Mouse (Mus musculus): Measurements from ENCODE around the gene Atp23. TPM values are rescaled to one million over a fixed set of nuclear protein-coding genes. Genes with fewer than 3 reads are reported as not detected.
"Not testable (repeated sequence)": the region's sequence is repeated elsewhere in the genome, so short reads cannot be mapped to it uniquely, and the experiment has no call there.

Atp23 gene
- polyA plus RNA-seq, 2 experiments, result 4.1 to 7.9 TPM

DNA sequence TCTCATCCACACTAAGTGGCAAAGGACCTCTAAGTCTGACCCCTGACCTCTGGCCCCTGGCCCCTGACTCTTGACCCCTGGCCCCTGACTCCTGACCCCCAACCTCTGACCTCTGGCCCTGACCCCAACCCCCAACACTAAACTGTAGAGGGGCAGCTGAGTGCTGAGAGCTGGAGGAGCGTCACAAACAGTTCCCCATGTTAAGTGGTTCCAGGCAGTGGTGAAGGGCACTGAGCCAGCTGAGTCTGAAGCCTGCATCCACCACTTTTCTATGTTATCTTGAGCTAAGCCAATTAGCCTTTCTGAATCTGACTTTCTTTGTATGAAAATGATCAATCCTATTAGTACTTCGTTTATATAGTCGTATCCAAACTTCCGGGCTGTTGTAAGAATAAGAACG lies 69.8 kb downstream of the Atp23 start:
- Histone ChIP-seq H3K9ac (replicated peaks) (no peak overlapping the region), H3K27ac (no peak overlapping the region), H3K9me3 (ENCODE audit: control insufficient read depth, low read length) (no peaks in the 10 kb centered on the region), H3K36me3 (replicated peaks; ENCODE audit: control insufficient read depth, insufficient read depth, low read depth) (no peaks in the 10 kb centered on the region), H3K4me2 (ENCODE audit: low read depth) (no peak overlapping the region), H3K4me3 (ENCODE audit: insufficient read depth in 1 of 2, low read depth in 2 of 2, low read length in 2 of 2) (no peak overlapping the region), H3K27me3 (ENCODE audit: control insufficient read depth, insufficient read depth, low read length) (no peaks in the 10 kb centered on the region), H3K4me1 (replicated peaks; ENCODE audit: control insufficient read depth in 2 of 2, insufficient read depth in 2 of 2, low read length in 1 of 2) (no peaks in the 10 kb centered on the region)
- 68% methylated on average over 5 of the region's 5 CpGs for WGBS (ENCODE audit: insufficient replicate concordance)
- TF ChIP-seq CTCF (IDR thresholded peaks at IDR 0.05; ENCODE audit: low read depth), result no peak
- TF ChIP-seq EP300 (IDR thresholded peaks at IDR 0.05; ENCODE audit: low read depth), result no peak
- no peak for DNase-seq (ENCODE audit: low read depth in 3 of 3, low spot score in 3 of 3)
- ATAC-seq (ENCODE audit: insufficient read depth), result no peak

DNA sequence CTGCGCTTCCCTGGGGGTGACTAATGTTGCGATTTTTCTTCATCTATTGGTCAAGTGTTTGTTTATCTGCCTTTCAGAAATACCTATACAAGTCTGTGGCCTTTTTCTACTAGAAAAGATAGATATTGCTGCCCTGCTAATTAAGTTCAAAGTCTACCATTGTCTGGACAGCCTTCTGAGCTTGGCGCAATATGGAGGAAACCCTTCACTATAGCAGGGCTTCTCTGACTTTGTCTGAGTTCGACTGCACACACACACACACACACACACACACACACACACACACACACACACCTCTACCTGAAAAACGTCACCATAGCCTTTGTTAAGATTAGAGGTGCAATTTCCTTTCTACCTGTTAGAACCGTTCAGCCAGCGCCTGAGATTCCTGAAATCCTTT lies 72.5 kb downstream of the Atp23 start:
- no peak for DNase-seq (ENCODE audit: low read depth in 3 of 3, low spot score in 3 of 3)
- H3K36me3 ChIP-seq (replicated peaks; ENCODE audit: control insufficient read depth, insufficient read depth, low read depth), result no peaks in the 10 kb centered on the region
- no peaks in the 10 kb centered on the region for H3K9me3 ChIP-seq (ENCODE audit: control insufficient read depth, low read length)
- H3K4me3 ChIP-seq (ENCODE audit: insufficient read depth in 1 of 2, low read depth in 2 of 2, low read length in 2 of 2), result no peak overlapping the region
- 70% methylated on average over 7 of the region's 7 CpGs for WGBS (ENCODE audit: insufficient replicate concordance)
- no peaks in the 10 kb centered on the region for H3K27me3 ChIP-seq (ENCODE audit: control insufficient read depth, insufficient read depth, low read length)
- no peak overlapping the region for H3K27ac ChIP-seq
- TF ChIP-seq CTCF (IDR thresholded peaks at IDR 0.05; ENCODE audit: low read depth) (no peak), EP300 (IDR thresholded peaks at IDR 0.05; ENCODE audit: low read depth) (no peak)
- no peaks in the 10 kb centered on the region for H3K4me1 ChIP-seq (replicated peaks; ENCODE audit: control insufficient read depth in 2 of 2, insufficient read depth in 2 of 2, low read length in 1 of 2)
- ATAC-seq (ENCODE audit: insufficient read depth), result no peak
- no peak overlapping the region for H3K4me2 ChIP-seq (ENCODE audit: low read depth)
- H3K9ac ChIP-seq (replicated peaks), result no peak overlapping the region

DNA sequence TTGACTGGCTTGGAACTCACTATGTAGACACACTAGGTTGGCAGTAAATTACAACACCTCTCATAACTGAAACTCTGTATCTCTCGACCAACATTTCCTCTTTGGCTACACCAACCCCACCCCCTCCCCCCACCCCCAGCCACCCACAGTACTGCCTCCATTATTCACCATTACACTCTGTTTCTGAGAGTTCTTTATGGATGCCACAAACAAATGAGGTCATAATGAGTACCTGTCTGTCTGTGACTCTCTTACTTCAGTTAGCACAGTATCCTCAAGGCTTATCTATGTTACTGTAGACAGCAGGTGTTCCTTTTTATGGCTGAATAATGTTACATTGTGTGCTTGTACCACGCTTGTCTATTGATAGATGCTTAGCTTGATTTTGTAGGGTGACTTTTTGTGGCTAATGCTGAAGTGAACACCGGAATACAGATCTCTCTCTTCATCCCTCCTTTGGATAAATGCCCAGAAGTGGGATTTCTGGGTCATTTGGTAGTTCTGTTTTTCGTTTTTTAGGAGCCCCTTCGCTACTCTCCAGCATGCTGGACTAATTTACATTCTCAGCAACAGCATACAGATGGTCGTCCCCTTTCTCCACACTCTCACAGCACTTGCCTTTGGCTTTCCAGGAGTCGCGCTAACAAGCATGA lies 73.1 kb downstream of the Atp23 start:
- no peak overlapping the region for H3K27ac ChIP-seq
- ATAC-seq (ENCODE audit: insufficient read depth) (no peak), DNase-seq (ENCODE audit: low read depth in 3 of 3, low spot score in 3 of 3) (no peak)
- H3K4me2 ChIP-seq (ENCODE audit: low read depth), result no peak overlapping the region
- no peaks in the 10 kb centered on the region for H3K36me3 ChIP-seq (replicated peaks; ENCODE audit: control insufficient read depth, insufficient read depth, low read depth)
- H3K4me1 ChIP-seq (replicated peaks; ENCODE audit: control insufficient read depth in 2 of 2, insufficient read depth in 2 of 2, low read length in 1 of 2), result no peaks in the 10 kb centered on the region
- TF ChIP-seq CTCF (IDR thresholded peaks at IDR 0.05; ENCODE audit: low read depth) (no peak), EP300 (IDR thresholded peaks at IDR 0.05; ENCODE audit: low read depth) (no peak)
- no peaks in the 10 kb centered on the region for H3K27me3 ChIP-seq (ENCODE audit: control insufficient read depth, insufficient read depth, low read length)
- no peak overlapping the region for H3K9ac ChIP-seq (replicated peaks)
- no peaks in the 10 kb centered on the region for H3K9me3 ChIP-seq (ENCODE audit: control insufficient read depth, low read length)
- WGBS (ENCODE audit: insufficient replicate concordance), result 49% methylated on average over 8 of the region's 8 CpGs
- no peak overlapping the region for H3K4me3 ChIP-seq (ENCODE audit: insufficient read depth in 1 of 2, low read depth in 2 of 2, low read length in 2 of 2)

DNA sequence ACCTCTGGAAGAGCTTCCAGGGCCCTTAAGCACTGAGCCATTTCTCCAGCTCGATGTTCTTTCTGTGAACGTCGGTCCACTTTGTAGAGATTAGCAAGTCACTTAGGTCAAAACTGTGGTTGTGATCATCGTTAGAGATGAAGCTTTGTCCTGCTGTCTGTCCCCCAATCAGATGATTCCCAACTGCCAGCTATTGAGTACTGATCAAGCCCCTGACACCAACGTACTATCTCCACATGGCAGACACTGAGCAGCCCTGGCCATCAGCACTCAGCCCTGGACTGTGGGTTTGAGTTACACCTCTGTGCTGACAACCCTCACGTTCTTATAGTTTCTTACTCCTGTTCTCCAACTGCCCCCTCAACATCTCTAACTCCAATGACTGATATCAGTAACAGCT lies 74.2 kb downstream of the Atp23 start:
- Histone ChIP-seq H3K4me1 (replicated peaks; ENCODE audit: control insufficient read depth in 2 of 2, insufficient read depth in 2 of 2, low read length in 1 of 2) (no peaks in the 10 kb centered on the region), H3K27ac (no peak overlapping the region), H3K4me3 (ENCODE audit: insufficient read depth in 1 of 2, low read depth in 2 of 2, low read length in 2 of 2) (no peak overlapping the region), H3K9me3 (ENCODE audit: control insufficient read depth, low read length) (no peaks in the 10 kb centered on the region), H3K27me3 (ENCODE audit: control insufficient read depth, insufficient read depth, low read length) (no peaks in the 10 kb centered on the region), H3K4me2 (ENCODE audit: low read depth) (no peak overlapping the region), H3K36me3 (replicated peaks; ENCODE audit: control insufficient read depth, insufficient read depth, low read depth) (no peaks in the 10 kb centered on the region), H3K9ac (replicated peaks) (no peak overlapping the region)
- 42% methylated on average over 6 of the region's 6 CpGs for WGBS (ENCODE audit: insufficient replicate concordance)
- no peak for ATAC-seq (ENCODE audit: insufficient read depth)
- DNase-seq (ENCODE audit: low read depth in 3 of 3, low spot score in 3 of 3), result no peak
- no peak for TF ChIP-seq EP300 (IDR thresholded peaks at IDR 0.05; ENCODE audit: low read depth)

DNA sequence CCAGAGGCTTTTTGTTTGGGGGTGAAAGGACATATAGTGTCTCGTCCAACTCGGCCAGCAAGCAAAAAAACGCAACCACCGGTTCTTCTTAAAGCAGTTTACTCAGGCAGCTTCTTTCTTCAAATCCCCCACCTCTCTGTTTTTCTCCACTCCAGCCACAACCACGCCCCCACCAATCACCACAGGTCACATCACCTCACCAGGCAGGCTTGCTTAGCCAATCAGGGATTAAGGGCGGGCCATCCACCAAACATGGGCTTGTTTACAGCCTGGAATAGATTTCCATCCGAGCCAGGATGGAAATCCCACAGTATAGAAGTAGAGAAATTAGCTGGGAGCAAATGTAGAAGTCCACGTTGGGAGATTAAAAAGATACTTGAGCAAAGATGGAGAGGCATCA lies 74.9 kb downstream of the Atp23 start:
- not testable (repeated sequence) for H3K4me3 ChIP-seq (ENCODE audit: insufficient read depth in 1 of 2, low read depth in 2 of 2, low read length in 2 of 2); H3K27me3 ChIP-seq (ENCODE audit: control insufficient read depth, insufficient read depth, low read length); H3K27ac ChIP-seq; DNase-seq (ENCODE audit: low read depth in 3 of 3, low spot score in 3 of 3); H3K4me2 ChIP-seq (ENCODE audit: low read depth); H3K9me3 ChIP-seq (ENCODE audit: control insufficient read depth, low read length); H3K9ac ChIP-seq (replicated peaks); H3K36me3 ChIP-seq (replicated peaks; ENCODE audit: control insufficient read depth, insufficient read depth, low read depth); ATAC-seq (ENCODE audit: insufficient read depth); H3K4me1 ChIP-seq (replicated peaks; ENCODE audit: control insufficient read depth in 2 of 2, insufficient read depth in 2 of 2, low read length in 1 of 2)
- WGBS (ENCODE audit: insufficient replicate concordance), result 68% methylated on average over 8 of the region's 8 CpGs
